Mouse (Mus musculus) embryonic fibroblast, embryonic 13.5 days (primary cell): Measurements from ENCODE around the gene Capza2.

Experiments
- CTCF ChIP-seq: IDR thresholded peaks from 2 replicates; pipeline ENCODE4 v1.5.1; 2011; ENCODE audit warnings: mild to moderate bottlenecking, control low read depth, low read length, moderate library complexity, borderline replicate concordance; ENCODE audit not compliant: insufficient read depth
- POLR2A ChIP-seq: IDR thresholded peaks from 2 replicates; pipeline ENCODE4 v1.6.1; 2011; ENCODE audit warnings: low read depth, mild to moderate bottlenecking, control low read depth, low read length, moderate library complexity

- no peak for TF ChIP-seq POLR2A
- TF ChIP-seq CTCF, result no peak
Measured at GRCm38 (mm10) chr6:17611352-17612010, 24.6 kb upstream of the Capza2 start.
